Mouse (Mus musculus) megakaryocyte, embryonic 14.5 days (primary cell): ENCODE results near the gene Pros1. TPM values are rescaled to one million over a fixed set of nuclear protein-coding genes. Genes with fewer than 3 reads are reported as not detected.

ENCODE experiments used
- H3K27me3 ChIP-seq: replicated peaks from 2 replicates; pipeline ENCODE3; 2012; ENCODE audit warnings: inconsistent platforms
- H3K36me3 ChIP-seq: replicated peaks from 2 replicates; pipeline ENCODE3; 2012; ENCODE audit warnings: low read length, inconsistent platforms, mixed read lengths
- H3K4me1 ChIP-seq: 2 replicates; pipeline ENCODE4 v1.6.1; 2012; ENCODE audit warnings: inconsistent platforms
- H3K4me3 ChIP-seq: replicated peaks from 2 replicates; pipeline ENCODE3; 2012; ENCODE audit warnings: moderate library complexity, mild to moderate bottlenecking, inconsistent platforms
- H3K9me3 ChIP-seq: 2 replicates; pipeline ENCODE4 v1.6.1; 2012; ENCODE audit warnings: inconsistent platforms
- FLI1 ChIP-seq: IDR thresholded peaks from 2 replicates; pipeline ENCODE4 v1.6.1; 2012; ENCODE audit warnings: low read length, inconsistent platforms, mixed read lengths
- GATA1 ChIP-seq: IDR thresholded peaks from 3 replicates; pipeline ENCODE4 v1.6.1; 2012; ENCODE audit warnings: mixed read lengths, low read length, inconsistent platforms, borderline replicate concordance
- polyA plus RNA-seq: library from polyadenylated mRNA; stranded (reverse); fragments of >175 nt; gene quantifications from 2 replicates; pipeline ENCODE4 v1.2.3, GENCODE M21; 2012; ENCODE audit warnings: low replicate concordance; ENCODE audit not compliant: insufficient read depth

Pros1 gene
- polyA plus RNA-seq, 1 experiment: 6.5 TPM

- peaks cover 86% of the 10 kb centered on the region for H3K4me1 ChIP-seq
Observed at GRCm38 (mm10) chr16:62860140-62860539, 6.0 kb downstream of the Pros1 start.

GRCm38 (mm10) chr16:62861455-62861854 lies 7.3 kb downstream of the Pros1 start:
- Histone ChIP-seq H3K4me3 (peak overlapping the region; percentile 88), H3K36me3 (peaks cover 33% of the 10 kb centered on the region), H3K27me3 (no peaks in the 10 kb centered on the region), H3K9me3 (no peaks in the 10 kb centered on the region), H3K4me1 (peaks cover 85% of the 10 kb centered on the region)
- TF ChIP-seq GATA1: no peak
- no peak for TF ChIP-seq FLI1

More at GRCm38 (mm10) chr16:62860140-62860539, 6.0 kb downstream of the Pros1 start:
- Histone ChIP-seq H3K36me3 (peaks cover 27% of the 10 kb centered on the region), H3K4me3 (no peak overlapping the region), H3K9me3 (no peaks in the 10 kb centered on the region), H3K27me3 (no peaks in the 10 kb centered on the region)
- TF ChIP-seq GATA1 (no peak), FLI1 (no peak)

DNA sequence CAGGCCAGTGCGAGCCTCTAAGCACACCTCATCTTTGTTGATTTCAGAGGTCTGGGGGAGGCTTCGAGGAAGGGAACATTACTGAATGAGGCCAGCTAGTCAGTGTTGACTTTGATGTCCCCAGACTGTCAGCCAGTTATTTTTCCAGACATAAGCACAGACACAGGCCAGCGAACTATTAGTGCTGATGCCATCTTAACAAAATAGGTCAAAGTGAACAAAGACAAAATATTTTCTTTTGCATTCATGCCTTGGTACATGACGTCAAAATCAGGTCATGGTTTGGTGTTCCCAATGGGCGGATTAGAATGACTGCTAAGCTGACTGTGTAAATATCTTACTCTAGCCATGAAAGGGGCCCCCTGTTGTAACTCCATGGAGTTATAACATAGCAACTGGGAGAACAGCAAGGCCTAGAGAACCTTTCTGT lies 18.6 kb downstream of the Pros1 start:
- peaks cover 62% of the 10 kb centered on the region for H3K36me3 ChIP-seq
- TF ChIP-seq GATA1 (no peak), FLI1 (no peak)
- H3K9me3 ChIP-seq: peaks cover 8% of the 10 kb centered on the region
- H3K4me3 ChIP-seq: no peak overlapping the region
- no peaks in the 10 kb centered on the region for H3K27me3 ChIP-seq
- peaks cover 16% of the 10 kb centered on the region; the same call in 1 of the 2 replicates for H3K4me1 ChIP-seq

GRCm38 (mm10) chr16:62873180-62873579 lies 19.1 kb downstream of the Pros1 start:
- TF ChIP-seq GATA1 (no peak), FLI1 (no peak)
- H3K27me3 ChIP-seq: no peaks in the 10 kb centered on the region
- H3K9me3 ChIP-seq: peaks cover 8% of the 10 kb centered on the region
- peaks cover 16% of the 10 kb centered on the region; the same call in 1 of the 2 replicates for H3K4me1 ChIP-seq
- H3K4me3 ChIP-seq: no peak overlapping the region
- peaks cover 61% of the 10 kb centered on the region for H3K36me3 ChIP-seq

DNA sequence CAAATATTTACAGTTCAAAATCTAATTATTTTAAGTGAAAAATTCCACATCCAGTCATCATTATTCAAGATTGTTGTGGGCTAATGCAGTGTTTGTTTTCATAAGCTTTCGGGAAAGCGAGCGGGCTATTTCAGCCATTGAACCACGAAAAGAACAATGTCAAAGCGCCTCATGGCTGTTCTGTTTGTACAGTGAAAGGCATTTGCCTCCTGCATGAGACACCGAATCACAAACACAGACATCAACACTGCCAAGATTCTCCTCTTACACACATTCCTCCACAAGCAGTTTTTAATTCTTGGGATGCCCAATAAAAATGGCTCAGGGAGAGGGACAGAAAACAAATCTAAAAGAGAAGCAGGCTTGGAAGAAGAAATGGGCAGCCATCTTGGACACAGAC lies 20.0 kb downstream of the Pros1 start:
- Histone ChIP-seq H3K27me3 (no peaks in the 10 kb centered on the region), H3K9me3 (peaks cover 8% of the 10 kb centered on the region)

DNA sequence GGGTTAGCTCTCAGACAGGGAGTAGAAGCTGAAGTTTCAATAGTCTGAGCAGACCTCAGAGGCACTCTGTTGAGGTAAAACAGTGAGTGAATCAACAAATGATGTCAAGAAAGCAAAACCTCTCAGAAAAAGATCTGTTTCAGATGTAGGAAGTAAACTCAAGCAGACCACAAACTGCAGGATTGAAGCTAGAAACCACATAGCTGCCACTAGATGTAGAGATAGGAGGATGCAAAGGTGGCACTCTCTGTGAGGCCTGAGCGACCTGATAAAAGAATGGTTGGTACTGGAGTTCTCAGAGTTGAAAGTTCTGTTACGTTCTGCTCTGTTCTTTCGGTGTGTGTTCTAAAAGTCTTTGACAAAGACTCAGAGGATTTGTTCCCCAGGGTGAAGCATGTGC lies 41.7 kb downstream of the Pros1 start:
- no peaks in the 10 kb centered on the region for H3K9me3 ChIP-seq
- no peak for TF ChIP-seq GATA1
- no peaks in the 10 kb centered on the region for H3K4me1 ChIP-seq
- no peaks in the 10 kb centered on the region for H3K27me3 ChIP-seq
- no peak overlapping the region for H3K4me3 ChIP-seq
- peaks cover 83% of the 10 kb centered on the region for H3K36me3 ChIP-seq

More for the DNA sequence above, 20.0 kb downstream of the Pros1 start:
- Histone ChIP-seq H3K4me1 (peaks cover 12% of the 10 kb centered on the region; the same call in 1 of the 2 replicates), H3K36me3 (peaks cover 55% of the 10 kb centered on the region), H3K4me3 (no peak overlapping the region)
- TF ChIP-seq FLI1: no peak
- no peak for TF ChIP-seq GATA1

DNA sequence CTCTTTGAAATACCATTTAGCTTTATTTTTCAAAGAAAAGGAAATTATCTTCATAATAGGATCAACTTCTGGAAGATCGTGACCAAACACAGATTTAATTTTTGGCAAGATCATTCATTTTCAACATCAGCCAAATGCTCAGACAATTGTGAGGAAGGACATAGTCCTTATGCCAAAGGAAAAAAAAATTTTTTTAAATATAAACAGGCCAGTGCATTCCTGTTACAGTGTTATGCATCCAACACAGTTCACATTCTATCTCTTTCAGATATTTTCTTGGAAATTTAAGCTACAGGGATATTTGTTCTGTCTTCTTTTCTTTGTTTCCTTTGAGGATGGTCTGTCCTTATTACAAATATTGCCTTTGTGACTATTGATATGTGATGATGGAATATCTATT lies 57.3 kb downstream of the Pros1 start:
- TF ChIP-seq GATA1 (no peak), FLI1 (no peak)
- H3K36me3 ChIP-seq: peaks cover 93% of the 10 kb centered on the region

GRCm38 (mm10) chr16:62912246-62912645 lies 58.1 kb downstream of the Pros1 start:
- Histone ChIP-seq H3K4me3 (no peak overlapping the region), H3K27me3 (no peaks in the 10 kb centered on the region), H3K4me1 (no peaks in the 10 kb centered on the region), H3K9me3 (no peaks in the 10 kb centered on the region), H3K36me3 (peaks cover 93% of the 10 kb centered on the region)
- no peak for TF ChIP-seq GATA1
- TF ChIP-seq FLI1: no peak

More for the DNA sequence above, 57.3 kb downstream of the Pros1 start:
- Histone ChIP-seq H3K27me3 (no peaks in the 10 kb centered on the region), H3K9me3 (no peaks in the 10 kb centered on the region), H3K4me3 (no peak overlapping the region), H3K4me1 (no peaks in the 10 kb centered on the region)

DNA sequence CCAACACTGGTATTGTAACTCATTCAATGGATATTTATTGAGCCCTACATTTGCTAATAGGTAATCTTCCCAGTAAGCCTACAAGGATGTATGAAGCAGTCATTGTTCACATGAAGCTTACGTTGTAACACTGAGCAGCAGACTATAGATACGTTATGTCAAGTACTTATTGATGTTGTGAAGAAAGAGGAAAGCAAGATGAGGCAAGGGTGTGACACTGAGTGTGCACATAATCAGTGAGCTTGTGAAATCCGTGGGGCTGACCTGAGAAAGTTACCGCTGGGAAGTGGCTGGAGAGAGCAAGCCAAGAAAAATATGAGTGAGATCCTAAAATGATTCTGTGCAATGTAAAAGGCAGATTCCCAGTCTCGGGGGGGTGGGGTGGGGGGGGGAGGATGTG lies 61.4 kb downstream of the Pros1 start:
- TF ChIP-seq FLI1 (no peak), GATA1 (no peak)
- no peaks in the 10 kb centered on the region for H3K27me3 ChIP-seq
- peaks cover 93% of the 10 kb centered on the region for H3K36me3 ChIP-seq

GRCm38 (mm10) chr16:62922245-62922644 lies 68.1 kb downstream of the Pros1 start:
- no peak for TF ChIP-seq FLI1
- TF ChIP-seq GATA1: no peak
- Histone ChIP-seq H3K9me3 (no peaks in the 10 kb centered on the region), H3K27me3 (no peaks in the 10 kb centered on the region), H3K4me1 (no peaks in the 10 kb centered on the region; the same call in 1 of the 2 replicates), H3K36me3 (peaks cover 96% of the 10 kb centered on the region), H3K4me3 (no peak overlapping the region)

More for the DNA sequence above, 61.4 kb downstream of the Pros1 start:
- no peaks in the 10 kb centered on the region for H3K4me1 ChIP-seq
- H3K9me3 ChIP-seq: no peaks in the 10 kb centered on the region
- no peak overlapping the region for H3K4me3 ChIP-seq

DNA sequence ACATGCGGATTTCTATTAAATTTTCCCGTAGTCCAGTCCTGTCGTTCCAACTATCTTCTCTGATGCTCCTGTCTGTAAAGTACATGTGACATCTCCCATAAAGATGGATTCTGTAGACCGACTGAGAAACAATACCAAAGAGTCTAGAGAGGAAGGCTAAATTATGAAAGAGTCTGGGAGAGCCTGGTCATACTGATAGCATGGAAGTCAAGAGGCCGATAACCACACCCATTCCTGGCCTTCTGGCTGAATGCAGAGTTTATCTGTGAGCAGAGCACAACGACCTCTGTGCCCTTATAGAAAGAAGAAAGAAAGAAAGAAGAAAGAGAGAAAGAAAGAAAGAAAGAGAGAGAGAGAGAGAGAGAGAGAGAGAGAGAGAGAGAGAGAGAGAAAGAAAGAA lies 77.2 kb downstream of the Pros1 start:
- peaks cover 31% of the 10 kb centered on the region for H3K36me3 ChIP-seq
- no peak overlapping the region for H3K4me3 ChIP-seq
- TF ChIP-seq FLI1 (no peak), GATA1 (no peak)
- no peaks in the 10 kb centered on the region for H3K27me3 ChIP-seq
- no peaks in the 10 kb centered on the region for H3K9me3 ChIP-seq
- H3K4me1 ChIP-seq: peaks cover 5% of the 10 kb centered on the region
